Mouse (Mus musculus) erythroblast, adult 5-6 weeks (primary cell): ENCODE results near the gene Olfr1176. TPM values are rescaled to one million over a fixed set of nuclear protein-coding genes. Genes with fewer than 3 reads are reported as not detected.

ENCODE experiments used
- ATAC-seq: replicated peaks from 2 replicates; pipeline ENCODE4 v1.8.0; 2016; ENCODE audit warnings: moderate number of reproducible peaks, mild to moderate bottlenecking, moderate TSS enrichment, inconsistent platforms; ENCODE audit not compliant: poor library complexity, low FRiP score, severe bottlenecking
- total RNA-seq, 2 experiments: library from RNA; stranded (forward) in 1 of 2; stranded (reverse) in 1 of 2; fragments of 150-400 nt in 1 of 2; fragments of 200-764, 138-1000 nt in 1 of 2; gene quantifications; 2 replicates each; pipeline versions ENCODE4 v1.2.3 to v1.2.4; 2015 to 2017; ENCODE audit warnings: low replicate concordance in 2 of 2

Gene Olfr1176
- total RNA-seq (2015; ENCODE audit: low replicate concordance) (not detected in 2 replicates), total RNA-seq (2017; ENCODE audit: low replicate concordance) (not detected in 2 replicates)

GRCm38 (mm10) chr2:88336421-88336820 is at the start of gene Olfr1176:
Gene Olfr1176, plus strand, starts transcription at chr2:88336721.
- ATAC-seq, result no peak

- ATAC-seq, result no peak
Measured at GRCm38 (mm10) chr2:88315035-88315434, 21.5 kb upstream of the Olfr1176 start, which contains the start of gene Olfr1174-ps. Gene Olfr1174-ps, minus strand, starts transcription at chr2:88315135.

- ATAC-seq, result no peak
Measured at GRCm38 (mm10) chr2:88327115-88327514, 9.4 kb upstream of the Olfr1176 start, which contains the start of gene Olfr1175-ps. Gene Olfr1175-ps, minus strand, starts transcription at chr2:88327215.

GRCm38 (mm10) chr2:88346392-88346791 is 9.9 kb downstream of the Olfr1176 start, which contains the start of gene Olfr1177-ps:
Gene Olfr1177-ps, minus strand, starts transcription at chr2:88346492.
- ATAC-seq, result no peak

GRCm38 (mm10) chr2:88356304-88356703 is 19.8 kb downstream of the Olfr1176 start:
- ATAC-seq, result no peak

GRCm38 (mm10) chr2:88386762-88387161 is 50.2 kb downstream of the Olfr1176 start, which contains the start of gene Olfr1178:
Gene Olfr1178, plus strand, starts transcription at chr2:88387062.
- ATAC-seq, result no peak

Other genes with a start within 250 kb of the Olfr1176 start
- gene Olfr1164, start 242.8 kb upstream of the Olfr1176 start, total RNA-seq (2015; ENCODE audit: low replicate concordance), result not detected in 2 replicates
- gene Olfr1164, start 242.8 kb upstream of the Olfr1176 start, total RNA-seq (2017; ENCODE audit: low replicate concordance), result not detected in 2 replicates
- not detected in 2 replicates for gene Olfr1166, start 208.4 kb upstream of the Olfr1176 start, total RNA-seq (2015; ENCODE audit: low replicate concordance)
- not detected in 2 replicates for gene Olfr1166, start 208.4 kb upstream of the Olfr1176 start, total RNA-seq (2017; ENCODE audit: low replicate concordance)
- gene Olfr1167, start 181.5 kb upstream of the Olfr1176 start, total RNA-seq (2015; ENCODE audit: low replicate concordance), result not detected in 2 replicates
- not detected in 2 replicates for gene Olfr1167, start 181.5 kb upstream of the Olfr1176 start, total RNA-seq (2017; ENCODE audit: low replicate concordance)
- gene Olfr1168, start 154.8 kb upstream of the Olfr1176 start, total RNA-seq (2015; ENCODE audit: low replicate concordance), result not detected in 2 replicates
- not detected in 2 replicates for gene Olfr1168, start 154.8 kb upstream of the Olfr1176 start, total RNA-seq (2017; ENCODE audit: low replicate concordance)
- gene Olfr1170, start 108.4 kb upstream of the Olfr1176 start, total RNA-seq (2015; ENCODE audit: low replicate concordance), result not detected in 2 replicates
- not detected in 2 replicates for gene Olfr1170, start 108.4 kb upstream of the Olfr1176 start, total RNA-seq (2017; ENCODE audit: low replicate concordance)
- gene Olfr1173, start 56.8 kb upstream of the Olfr1176 start, total RNA-seq (2015; ENCODE audit: low replicate concordance), result not detected in 2 replicates
- gene Olfr1173, start 56.8 kb upstream of the Olfr1176 start, total RNA-seq (2017; ENCODE audit: low replicate concordance), result not detected in 2 replicates
- gene Olfr1174-ps, start 21.6 kb upstream of the Olfr1176 start, total RNA-seq (2015; ENCODE audit: low replicate concordance), result 0.96 TPM in 1 of 2 replicates, not detected in the other
- not detected in 2 replicates for gene Olfr1174-ps, start 21.6 kb upstream of the Olfr1176 start, total RNA-seq (2017; ENCODE audit: low replicate concordance)
- not detected in 2 replicates for gene Olfr1175-ps, start 9.5 kb upstream of the Olfr1176 start, total RNA-seq (2015; ENCODE audit: low replicate concordance)
- not detected in 2 replicates for gene Olfr1175-ps, start 9.5 kb upstream of the Olfr1176 start, total RNA-seq (2017; ENCODE audit: low replicate concordance)
- gene Olfr1177-ps, start 9.8 kb downstream of the Olfr1176 start, total RNA-seq (2015; ENCODE audit: low replicate concordance), result not detected in 2 replicates
- gene Olfr1177-ps, start 9.8 kb downstream of the Olfr1176 start, total RNA-seq (2017; ENCODE audit: low replicate concordance), result 1.5 TPM in 1 of 2 replicates, not detected in the other
- gene Olfr1178, start 50.3 kb downstream of the Olfr1176 start, total RNA-seq (2015; ENCODE audit: low replicate concordance), result not detected in 2 replicates
- 0.09 and 0.84 TPM in 2 replicates for gene Olfr1178, start 50.3 kb downstream of the Olfr1176 start, total RNA-seq (2017; ENCODE audit: low replicate concordance)
- not detected in 2 replicates for gene Olfr1179, start 69.7 kb downstream of the Olfr1176 start, total RNA-seq (2015; ENCODE audit: low replicate concordance)
- not detected in 2 replicates for gene Olfr1179, start 69.7 kb downstream of the Olfr1176 start, total RNA-seq (2017; ENCODE audit: low replicate concordance)
- not detected in 2 replicates for gene Olfr1180, start 82.4 kb downstream of the Olfr1176 start, total RNA-seq (2015; ENCODE audit: low replicate concordance)
- not detected in 2 replicates for gene Olfr1180, start 82.4 kb downstream of the Olfr1176 start, total RNA-seq (2017; ENCODE audit: low replicate concordance)
- gene Olfr1181, start 89.5 kb downstream of the Olfr1176 start, total RNA-seq (2015; ENCODE audit: low replicate concordance), result not detected in 2 replicates
- not detected in 2 replicates for gene Olfr1181, start 89.5 kb downstream of the Olfr1176 start, total RNA-seq (2017; ENCODE audit: low replicate concordance)
- gene Gm13757, start 112.4 kb downstream of the Olfr1176 start, total RNA-seq (2015; ENCODE audit: low replicate concordance), result 0.63 TPM in 1 of 2 replicates, not detected in the other
- gene Gm13757, start 112.4 kb downstream of the Olfr1176 start, total RNA-seq (2017; ENCODE audit: low replicate concordance), result not detected in 2 replicates
- not detected in 2 replicates for gene Olfr1183, start 118.1 kb downstream of the Olfr1176 start, total RNA-seq (2015; ENCODE audit: low replicate concordance)
- gene Olfr1183, start 118.1 kb downstream of the Olfr1176 start, total RNA-seq (2017; ENCODE audit: low replicate concordance), result not detected in 2 replicates
- not detected in 2 replicates for gene Olfr1184, start 146.9 kb downstream of the Olfr1176 start, total RNA-seq (2015; ENCODE audit: low replicate concordance)
- not detected in 2 replicates for gene Olfr1184, start 146.9 kb downstream of the Olfr1176 start, total RNA-seq (2017; ENCODE audit: low replicate concordance)
- not detected in 2 replicates for gene Olfr1185-ps1, start 156.6 kb downstream of the Olfr1176 start, total RNA-seq (2015; ENCODE audit: low replicate concordance)
- gene Olfr1185-ps1, start 156.6 kb downstream of the Olfr1176 start, total RNA-seq (2017; ENCODE audit: low replicate concordance), result not detected in 2 replicates
- not detected in 2 replicates for gene Olfr1186, start 181.8 kb downstream of the Olfr1176 start, total RNA-seq (2015; ENCODE audit: low replicate concordance)
- not detected in 2 replicates for gene Olfr1186, start 181.8 kb downstream of the Olfr1176 start, total RNA-seq (2017; ENCODE audit: low replicate concordance)
- gene Olfr1188, start 220.2 kb downstream of the Olfr1176 start, total RNA-seq (2015; ENCODE audit: low replicate concordance), result not detected in 2 replicates
- not detected in 2 replicates for gene Olfr1188, start 220.2 kb downstream of the Olfr1176 start, total RNA-seq (2017; ENCODE audit: low replicate concordance)
- gene Olfr1189, start 249.7 kb downstream of the Olfr1176 start, total RNA-seq (2015; ENCODE audit: low replicate concordance), result not detected in 2 replicates
- gene Olfr1189, start 249.7 kb downstream of the Olfr1176 start, total RNA-seq (2017; ENCODE audit: low replicate concordance), result not detected in 2 replicates